Mouse (Mus musculus) embryonic facial prominence, embryonic 12.5 days (tissue): Measurements from ENCODE around the gene Col9a2. TPM values are rescaled to one million over a fixed set of nuclear protein-coding genes. Genes with fewer than 3 reads are reported as not detected.
A peak's percentile ranks its signal among the peaks of the same experiment; 100 is the strongest.

Experiments used
- ATAC-seq: fragments of 200-750 bp; cut with Nextera tagmentation; 2 replicates; pipeline ENCODE4 v1.8.0; 2017; ENCODE audit not compliant: insufficient number of reproducible peaks, insufficient read depth, low FRiP score, low TSS enrichment
- H3K27ac ChIP-seq: fragments of 300-500 bp; sonication (generic); 2 replicates; pipeline ENCODE4 v1.5.1; 2016; ENCODE audit warnings: mild to moderate bottlenecking
- H3K27me3 ChIP-seq: fragments of 300-500 bp; sonication (generic); 2 replicates; pipeline ENCODE4 v1.6.1; 2016; ENCODE audit warnings: mild to moderate bottlenecking, moderate library complexity
- H3K36me3 ChIP-seq: fragments of 300-500 bp; sonication (generic); 2 replicates; pipeline ENCODE4 v1.6.1; 2016; ENCODE audit warnings: mild to moderate bottlenecking
- H3K4me1 ChIP-seq: fragments of 300-500 bp; sonication (generic); 2 replicates; pipeline ENCODE4 v1.6.1; 2016
- H3K4me2 ChIP-seq: fragments of 300-500 bp; sonication (generic); replicated peaks from 2 replicates; pipeline ENCODE4 v1.6.1; 2016; ENCODE audit warnings: mild to moderate bottlenecking, moderate library complexity
- H3K4me3 ChIP-seq: fragments of 300-500 bp; sonication (generic); 2 replicates; pipeline ENCODE4 v1.5.1; 2016; ENCODE audit warnings: mild to moderate bottlenecking
- H3K9ac ChIP-seq: fragments of 300-500 bp; sonication (generic); 2 replicates; pipeline ENCODE4 v1.6.1; 2016; ENCODE audit warnings: mild to moderate bottlenecking, moderate library complexity
- H3K9me3 ChIP-seq: fragments of 300-500 bp; sonication (generic); 2 replicates; pipeline ENCODE4 v1.6.1; 2016; ENCODE audit warnings: mild to moderate bottlenecking, moderate library complexity
- WGBS: fragments of 180-500 bp; shearing (Covaris S2); methylation state at CpG from one replicate; pipeline ENCODE4 v1.1.7; 2016; 5-methylcytosine and 5-hydroxymethylcytosine counted together
- polyA plus RNA-seq: library from polyadenylated mRNA; unstranded; fragments of >200 nt; fragmentation: Nextera tagmentation; extraction: Ambion mirVana; gene quantifications from 2 replicates; pipeline ENCODE4 v1.2.1, GENCODE M21; 2016

The Col9a2 gene
- 61.6 and 62.4 TPM in 2 replicates for polyA plus RNA-seq

DNA sequence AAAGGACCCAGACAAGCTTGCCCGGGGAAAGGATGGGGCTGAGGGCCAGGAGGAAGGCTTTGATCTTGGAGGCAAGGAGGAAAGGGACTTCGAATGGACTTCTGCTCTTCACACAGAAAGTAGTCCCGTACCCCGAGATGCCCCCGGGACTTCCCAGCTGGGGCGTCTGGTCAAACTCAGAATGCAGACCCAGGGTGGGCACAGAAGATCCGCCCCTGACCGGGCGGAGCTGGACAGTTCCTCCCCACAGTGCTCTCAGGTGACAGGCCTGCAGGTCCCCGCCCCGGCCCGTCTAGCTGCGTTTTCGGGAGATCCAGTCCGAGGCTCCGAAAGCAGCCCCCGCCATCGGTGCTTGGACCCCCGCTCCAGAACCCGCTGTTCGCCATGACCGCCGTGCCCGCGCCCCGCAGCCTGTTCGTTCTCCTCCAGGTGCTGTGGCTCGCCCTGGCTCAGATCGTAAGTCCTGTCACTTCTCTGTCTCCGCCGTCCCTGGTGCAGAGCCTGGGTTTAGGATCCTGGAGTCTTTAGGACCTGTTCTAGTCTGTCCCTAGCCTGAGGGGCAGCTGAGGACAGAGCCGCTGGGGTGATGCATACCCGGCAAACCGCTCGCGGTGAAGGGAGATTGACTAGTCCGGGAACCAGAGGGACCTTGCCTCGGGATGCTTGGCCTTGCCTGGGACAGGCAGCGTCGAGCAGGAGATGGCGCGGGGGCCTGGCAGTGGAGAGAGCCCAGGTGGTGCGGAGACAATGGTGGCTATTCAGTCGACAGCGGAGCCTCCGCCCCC lies at the start of gene Col9a2:
Gene Col9a2, plus strand, starts transcription at position 55 of the 785 bp plus-strand sequence.
- 3% methylated on average over 46 of the region's 46 CpGs for WGBS
- H3K9me3 ChIP-seq: no peaks in the 10 kb centered on the region
- peaks cover 26% of the 10 kb centered on the region; the same call in 1 of the 2 replicates for H3K27me3 ChIP-seq
- H3K36me3 ChIP-seq: no peaks in the 10 kb centered on the region
- peak within 1 kb of the TSS; percentile 91 for H3K27ac ChIP-seq
- peak within 1 kb of the TSS; percentile 43 for H3K4me3 ChIP-seq
- H3K9ac ChIP-seq: peak within 1 kb of the TSS; percentile 51
- no peak for ATAC-seq
- peaks cover 27% of the 10 kb centered on the region for H3K4me1 ChIP-seq
- H3K4me2 ChIP-seq: peak within 1 kb of the TSS; percentile 55

GRCm38 (mm10) chr4:120992284-120992683 lies 46.9 kb upstream of the Col9a2 start:
- Histone ChIP-seq H3K27ac (no peak overlapping the region), H3K36me3 (no peaks in the 10 kb centered on the region), H3K9me3 (no peaks in the 10 kb centered on the region), H3K4me3 (no peak overlapping the region), H3K4me1 (no peaks in the 10 kb centered on the region), H3K4me2 (no peak overlapping the region), H3K27me3 (no peaks in the 10 kb centered on the region), H3K9ac (no peak overlapping the region)
- no peak for ATAC-seq
- WGBS: 71% methylated on average over 2 of the region's 2 CpGs

DNA sequence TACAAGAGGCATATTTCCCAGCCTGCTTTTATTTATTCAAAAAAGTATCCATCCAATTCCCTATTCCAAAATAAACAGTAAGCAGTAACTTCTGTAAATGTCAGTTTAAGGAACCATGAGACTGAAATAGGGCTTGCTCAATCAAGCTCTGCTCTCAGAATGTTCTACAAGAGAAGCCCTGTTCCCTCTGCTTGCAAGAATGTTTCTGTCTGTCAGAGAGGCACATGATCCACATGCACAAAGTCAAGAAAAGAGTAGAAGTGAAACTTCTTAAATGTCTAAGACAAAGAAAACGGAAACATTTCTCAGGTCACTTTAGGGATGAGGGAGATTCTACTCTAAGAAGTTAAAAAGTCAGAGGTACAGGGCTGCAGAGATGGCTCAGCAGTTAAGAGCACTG lies 46.2 kb upstream of the Col9a2 start:
- Histone ChIP-seq H3K4me1 (no peaks in the 10 kb centered on the region), H3K36me3 (no peaks in the 10 kb centered on the region), H3K4me3 (no peak overlapping the region), H3K27ac (no peak overlapping the region), H3K9ac (no peak overlapping the region), H3K27me3 (no peaks in the 10 kb centered on the region), H3K4me2 (no peak overlapping the region), H3K9me3 (no peaks in the 10 kb centered on the region)
- no peak for ATAC-seq
- WGBS: 84% methylated on average over 1 of the region's 1 CpGs

- H3K4me1 ChIP-seq: no peaks in the 10 kb centered on the region
- no peaks in the 10 kb centered on the region for H3K27me3 ChIP-seq
- H3K36me3 ChIP-seq: no peaks in the 10 kb centered on the region
- no peak overlapping the region for H3K4me2 ChIP-seq
- H3K9me3 ChIP-seq: no peaks in the 10 kb centered on the region
- ATAC-seq: no peak
- no peak overlapping the region for H3K9ac ChIP-seq
- H3K4me3 ChIP-seq: no peak overlapping the region
- no peak overlapping the region for H3K27ac ChIP-seq
- WGBS: 77% methylated on average over 1 of the region's 1 CpGs
Observed at GRCm38 (mm10) chr4:120995911-120996310, 43.3 kb upstream of the Col9a2 start.

DNA sequence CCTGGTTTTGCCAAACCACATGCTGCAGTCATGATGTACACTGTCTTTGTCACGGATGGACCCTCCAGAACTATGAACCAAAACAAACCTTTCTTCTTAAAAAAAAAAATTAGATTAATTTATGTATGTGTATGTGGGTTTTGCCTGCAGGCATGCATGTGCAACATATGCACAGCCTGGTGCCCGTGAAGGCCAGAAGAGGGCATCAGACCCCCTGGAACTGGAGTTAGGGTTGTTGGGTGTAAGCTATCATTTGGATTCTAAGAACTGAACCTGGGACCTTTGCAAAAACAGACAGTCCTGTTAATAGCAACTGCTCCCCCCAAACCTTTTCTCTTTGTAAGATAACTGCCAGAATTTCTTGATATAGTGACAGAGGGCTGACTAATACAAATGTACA lies 38.1 kb upstream of the Col9a2 start:
- WGBS: 77% methylated on average over 2 of the region's 2 CpGs
- no peaks in the 10 kb centered on the region for H3K9me3 ChIP-seq
- ATAC-seq: no peak
- H3K9ac ChIP-seq: no peak overlapping the region
- peaks cover 22% of the 10 kb centered on the region for H3K4me1 ChIP-seq
- H3K4me2 ChIP-seq: no peak overlapping the region
- no peak overlapping the region for H3K27ac ChIP-seq
- H3K4me3 ChIP-seq: no peak overlapping the region
- H3K27me3 ChIP-seq: no peaks in the 10 kb centered on the region
- H3K36me3 ChIP-seq: no peaks in the 10 kb centered on the region

DNA sequence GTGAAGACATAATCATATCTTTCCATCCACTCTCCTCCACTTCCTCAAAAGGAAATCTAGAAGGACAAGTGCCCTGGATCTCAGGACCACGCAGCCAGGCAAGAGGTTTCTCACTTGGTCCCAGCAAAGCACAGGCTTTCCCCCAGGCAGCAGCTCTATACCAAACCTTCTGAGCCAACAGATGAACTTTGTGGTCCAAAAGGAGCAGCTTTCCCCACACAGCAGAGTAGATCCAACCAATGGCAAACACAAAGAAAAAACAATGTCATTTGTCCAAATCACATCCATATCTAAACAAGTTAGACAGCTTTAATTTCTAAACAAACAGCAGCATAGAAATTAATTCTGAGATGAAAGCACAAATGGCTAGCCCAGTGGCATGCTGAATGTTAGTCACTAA lies 37.5 kb upstream of the Col9a2 start:
- H3K27me3 ChIP-seq: no peaks in the 10 kb centered on the region
- no peak overlapping the region for H3K27ac ChIP-seq
- WGBS: 65% methylated on average over 1 of the region's 1 CpGs
- peaks cover 22% of the 10 kb centered on the region for H3K4me1 ChIP-seq
- H3K4me2 ChIP-seq: no peak overlapping the region
- no peaks in the 10 kb centered on the region for H3K36me3 ChIP-seq
- no peak for ATAC-seq
- no peak overlapping the region for H3K9ac ChIP-seq
- no peaks in the 10 kb centered on the region for H3K9me3 ChIP-seq
- no peak overlapping the region for H3K4me3 ChIP-seq

DNA sequence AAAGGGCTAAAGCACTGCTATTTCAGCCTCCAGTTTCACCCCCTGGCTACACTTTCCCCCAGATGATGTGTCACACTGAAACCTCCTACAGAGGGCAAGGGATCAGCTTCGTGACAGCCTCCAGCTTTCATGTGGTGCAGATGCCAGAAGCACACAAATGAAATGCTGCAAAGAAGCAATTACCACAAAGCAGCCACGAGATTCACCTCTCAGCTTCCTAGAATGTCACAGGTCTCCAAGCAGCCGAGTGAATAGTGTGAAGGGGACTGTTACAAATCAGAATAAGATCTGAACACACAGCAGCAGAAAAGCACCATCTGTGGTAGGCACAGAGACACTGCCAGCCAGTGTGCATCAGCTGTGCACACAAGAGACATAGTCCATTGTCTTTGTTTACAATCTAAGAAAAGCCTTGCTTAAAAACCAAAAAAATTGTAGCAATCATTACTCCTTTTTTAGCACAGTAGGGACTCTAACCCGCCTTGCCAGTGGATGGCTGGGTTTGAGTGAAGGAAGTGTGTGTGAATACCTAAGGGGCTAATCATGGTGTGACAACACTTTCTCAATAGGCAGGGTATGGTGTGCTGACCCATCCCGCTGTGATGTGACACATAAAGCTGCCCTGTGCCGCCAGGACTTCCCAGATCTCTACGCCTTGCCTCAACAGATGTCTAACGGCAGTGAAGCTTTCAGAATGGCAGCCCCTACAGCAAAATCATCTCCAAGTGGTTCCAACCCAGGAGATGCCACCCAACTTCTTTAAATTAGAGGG lies 36.6 kb upstream of the Col9a2 start:
- Histone ChIP-seq H3K9me3 (no peaks in the 10 kb centered on the region), H3K27me3 (no peaks in the 10 kb centered on the region), H3K4me2 (no peak overlapping the region), H3K4me3 (no peak overlapping the region), H3K36me3 (no peaks in the 10 kb centered on the region), H3K9ac (no peak overlapping the region), H3K27ac (no peak overlapping the region), H3K4me1 (peaks cover 22% of the 10 kb centered on the region)
- WGBS: 29% methylated on average over 8 of the region's 8 CpGs
- ATAC-seq: peak; percentile 68; the same call in 1 of the 2 replicates

DNA sequence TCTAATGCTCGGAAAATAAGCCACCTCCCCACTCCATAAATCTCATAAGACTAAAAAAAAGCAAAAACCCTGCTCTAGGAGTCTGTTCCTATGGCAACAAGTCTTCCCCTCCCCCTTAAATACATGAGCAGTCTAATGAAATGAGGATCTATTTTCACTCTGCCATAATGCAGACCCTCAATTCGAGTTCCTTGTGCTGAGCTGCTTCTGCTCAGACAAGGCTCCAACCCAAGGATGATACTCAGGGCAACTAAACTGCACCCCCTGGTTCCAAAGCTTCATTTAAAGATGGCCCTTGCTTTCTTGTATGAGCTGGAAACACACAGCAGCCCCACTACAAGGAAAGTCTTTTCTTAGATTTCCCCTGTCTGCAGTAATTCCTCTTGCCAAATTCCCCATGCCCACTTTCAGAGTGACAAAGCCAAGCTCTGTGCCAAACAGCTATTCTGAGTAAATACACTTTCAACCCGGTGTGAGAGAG lies 35.5 kb upstream of the Col9a2 start:
- Histone ChIP-seq H3K4me3 (no peak overlapping the region), H3K4me2 (no peak overlapping the region), H3K27me3 (no peaks in the 10 kb centered on the region), H3K9ac (no peak overlapping the region), H3K36me3 (no peaks in the 10 kb centered on the region), H3K27ac (peak overlapping the region; percentile 78), H3K4me1 (peaks cover 22% of the 10 kb centered on the region), H3K9me3 (no peaks in the 10 kb centered on the region)
- 27% methylated on average over 3 of the region's 3 CpGs for WGBS
- peak; percentile 53; the same call in 1 of the 2 replicates for ATAC-seq

GRCm38 (mm10) chr4:121004679-121005078 lies 34.5 kb upstream of the Col9a2 start:
- 0 out of 2 replicates have a peak overlapping the region, but pooled peaks have one; percentile 23 for H3K27ac ChIP-seq
- no peaks in the 10 kb centered on the region for H3K36me3 ChIP-seq
- no peak overlapping the region for H3K9ac ChIP-seq
- 85% methylated on average over 4 of the region's 4 CpGs for WGBS
- H3K27me3 ChIP-seq: no peaks in the 10 kb centered on the region
- no peak for ATAC-seq
- H3K4me3 ChIP-seq: no peak overlapping the region
- no peaks in the 10 kb centered on the region for H3K9me3 ChIP-seq
- H3K4me2 ChIP-seq: no peak overlapping the region
- H3K4me1 ChIP-seq: peaks cover 22% of the 10 kb centered on the region

DNA sequence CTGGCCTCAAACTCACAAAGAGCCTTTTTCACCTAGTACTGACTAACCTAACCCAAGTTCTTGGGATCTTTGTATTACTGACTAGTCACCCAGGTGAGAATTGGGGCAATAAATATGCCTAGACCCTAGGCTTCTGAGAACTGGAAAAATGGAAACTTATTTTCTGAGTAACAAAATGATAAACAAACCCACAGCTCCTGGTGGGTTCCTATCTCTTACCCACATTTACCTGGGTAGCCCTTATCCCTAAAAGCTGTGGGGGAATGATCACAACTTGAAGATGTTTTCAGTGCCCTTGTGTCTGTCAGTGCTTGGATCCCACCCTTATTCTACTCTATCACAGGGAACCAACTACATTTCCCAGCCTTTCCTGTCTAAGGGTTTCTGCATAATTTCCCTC lies 32.2 kb upstream of the Col9a2 start:
- Histone ChIP-seq H3K4me2 (no peak overlapping the region), H3K36me3 (no peaks in the 10 kb centered on the region), H3K4me3 (no peak overlapping the region), H3K9me3 (no peaks in the 10 kb centered on the region), H3K27ac (no peak overlapping the region), H3K4me1 (peaks cover 20% of the 10 kb centered on the region), H3K27me3 (no peaks in the 10 kb centered on the region), H3K9ac (no peak overlapping the region)
- ATAC-seq: no peak

DNA sequence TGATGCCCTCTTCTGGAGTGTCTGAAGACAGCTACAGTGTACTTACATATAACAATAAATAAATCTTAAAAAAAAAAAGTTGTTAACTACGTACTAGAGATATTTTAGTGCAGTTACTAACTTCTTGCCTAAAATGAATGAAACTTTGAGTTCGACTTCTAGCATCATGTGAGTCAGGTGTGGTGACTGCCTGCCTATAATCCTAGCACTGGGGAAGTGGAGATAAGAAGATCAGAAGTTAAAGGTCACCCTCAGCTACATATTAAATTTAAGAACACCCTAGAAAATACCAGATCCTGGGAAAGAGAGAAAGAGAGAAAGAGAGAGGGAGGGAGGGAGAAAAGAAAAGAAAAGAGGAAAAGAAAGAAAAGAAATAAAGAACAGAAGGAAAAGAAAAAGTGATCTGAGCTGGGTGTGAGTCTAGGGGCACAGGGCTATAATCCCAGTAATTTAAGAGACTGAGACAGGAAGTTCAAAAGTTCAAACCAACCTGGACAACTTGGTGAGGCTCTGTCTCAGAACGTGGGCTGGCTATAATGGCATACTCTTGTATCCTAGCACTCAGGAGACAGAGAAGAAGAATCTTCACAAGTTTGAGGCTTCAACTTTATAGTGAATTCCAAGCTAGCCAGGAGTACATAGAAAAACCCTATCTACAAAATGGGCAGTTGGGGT lies 31.0 kb upstream of the Col9a2 start:
- H3K9ac ChIP-seq: no peak overlapping the region
- H3K9me3 ChIP-seq: no peaks in the 10 kb centered on the region
- peaks cover 10% of the 10 kb centered on the region for H3K4me1 ChIP-seq
- H3K36me3 ChIP-seq: no peaks in the 10 kb centered on the region
- ATAC-seq: no peak
- H3K27ac ChIP-seq: no peak overlapping the region
- no peak overlapping the region for H3K4me2 ChIP-seq
- 62% methylated on average over 3 of the region's 3 CpGs for WGBS
- no peak overlapping the region for H3K4me3 ChIP-seq
- H3K27me3 ChIP-seq: no peaks in the 10 kb centered on the region
